In genomic region chr3:107739966-107740365, GRCm38 (mm10) we compare ENCODE assay signal across 8 mouse cellular contexts. TPM values are rescaled to one million over a fixed set of nuclear protein-coding genes. Genes with fewer than 3 reads are reported as not detected.
A peak's percentile ranks its signal among the peaks of the same experiment; 100 is the strongest.
DNase-seq lines count a peak whose midpoint lies in the region; ATAC-seq and TF ChIP-seq lines count a peak whose summit lies in the region.

No protein-coding gene starts in this region.

- H3K4me1 ChIP-seq in heart, embryonic 12.5 days (replicated peaks): peaks cover 53% of the 10 kb centered on the region
- H3K4me1 ChIP-seq in hindbrain, postnatal 0 days (ENCODE audit: insufficient read depth, low read length): peaks cover 18% of the 10 kb centered on the region

- H3K27me3 ChIP-seq in heart, embryonic 12.5 days (replicated peaks): no peaks in the 10 kb centered on the region
- no peaks in the 10 kb centered on the region for H3K27me3 ChIP-seq in hindbrain, postnatal 0 days (ENCODE audit: insufficient read depth, low read length)

- no peaks in the 10 kb centered on the region for H3K9me3 ChIP-seq in heart, embryonic 12.5 days (replicated peaks)
- H3K9me3 ChIP-seq in hindbrain, postnatal 0 days (ENCODE audit: low read length): no peaks in the 10 kb centered on the region

- no peak overlapping the region for H3K4me2 ChIP-seq in heart, embryonic 12.5 days
- H3K4me2 ChIP-seq in hindbrain, postnatal 0 days (ENCODE audit: low read depth, low read length): no peak overlapping the region

- H3K27ac ChIP-seq in heart, embryonic 12.5 days (ENCODE audit: poor library complexity, severe bottlenecking): peak overlapping the region; percentile 78
- peak overlapping the region; percentile 67; the same call in 1 of the 2 replicates for H3K27ac ChIP-seq in hindbrain, postnatal 0 days

- H3K9ac ChIP-seq in heart, embryonic 12.5 days: no peak overlapping the region
- H3K9ac ChIP-seq in hindbrain, postnatal 0 days (replicated peaks; ENCODE audit: low read length): no peak overlapping the region

- DNase-seq in heart, postnatal 10 days: no peak
- DNase-seq in retina, embryonic 14.5 days (ENCODE audit: low spot score): peak; percentile 14
- no peak for DNase-seq in retina, postnatal 1 day
- no peak for DNase-seq in hindbrain, postnatal 0 days (ENCODE audit: low spot score)
- DNase-seq in thymus, postnatal 14 days: no peak
- DNase-seq in layer of hippocampus, postnatal 14 days (ENCODE audit: low spot score in 2 of 2): no peak

- no peak overlapping the region for H3K4me3 ChIP-seq in heart, embryonic 12.5 days
- H3K4me3 ChIP-seq in hindbrain, postnatal 0 days (ENCODE audit: low read length): no peak overlapping the region

- peaks cover 14% of the 10 kb centered on the region; the same call in 1 of the 2 replicates for H3K36me3 ChIP-seq in heart, embryonic 12.5 days
- H3K36me3 ChIP-seq in hindbrain, postnatal 0 days (ENCODE audit: insufficient read depth, low read length): no peaks in the 10 kb centered on the region

- no peak for ATAC-seq in heart, embryonic 12.5 days (ENCODE audit: insufficient number of reproducible peaks, low FRiP score)
- no peak for ATAC-seq in hindbrain, postnatal 0 days
- ATAC-seq in megakaryocyte, adult 5-6 weeks (ENCODE audit: poor library complexity, severe bottlenecking): no peak

- intact Hi-C loops in heart, postnatal 10 days (cut with DNase I): no loop called here

- WGBS in heart, embryonic 12.5 days: 72% methylated on average over 2 of the region's 2 CpGs
- WGBS in hindbrain, postnatal 0 days: 78% methylated on average over 2 of the region's 2 CpGs

- TF ChIP-seq CTCF in hindbrain, postnatal 0 days (IDR thresholded peaks at IDR 0.05; ENCODE audit: low read depth): no peak

RNA-seq across cellular contexts. Expression of gene Csf1, which starts 20.3 kb away (rescaled TPM):
- 12.7 and 12.8 TPM in 2 replicates for polyA plus RNA-seq in heart, embryonic 12.5 days (2016; fragmentation: Nextera tagmentation; extraction: Ambion mirVana)
- 10 to 100 TPM; 25.5 to 29.0 TPM for total RNA-seq in heart, postnatal 10 days (2021)
- 13.1 and 15.1 TPM in 2 replicates for total RNA-seq in hindbrain, postnatal 0 days (2014; rRNA removed)
- polyA plus RNA-seq in hindbrain, postnatal 0 days (2015; fragmentation: Nextera tagmentation; extraction: Ambion mirVana): 11.2 and 12.1 TPM in 2 replicates
- total RNA-seq in megakaryocyte, adult 5-6 weeks (2015): 14.7 and 15.4 TPM in 2 replicates
- total RNA-seq in megakaryocyte, adult 5-6 weeks (2017): 6.5 and 6.9 TPM in 2 replicates
- total RNA-seq in layer of hippocampus, postnatal 14 days (2021): 10 to 100 TPM; 11.9 to 13.3 TPM

RNA-seq across cellular contexts. Expression of gene Ahcyl1, which starts 43.6 kb away (rescaled TPM):
- polyA plus RNA-seq in heart, embryonic 12.5 days (2016; fragmentation: Nextera tagmentation; extraction: Ambion mirVana): 69.3 and 74.0 TPM in 2 replicates
- total RNA-seq in heart, postnatal 10 days (2021): 100 to 1,000 TPM in 1 of 2 experiments, 10 to 100 TPM in 1; 88.7 to 104 TPM
- total RNA-seq in hindbrain, postnatal 0 days (2014; rRNA removed): 54.2 and 55.3 TPM in 2 replicates
- polyA plus RNA-seq in hindbrain, postnatal 0 days (2015; fragmentation: Nextera tagmentation; extraction: Ambion mirVana): 122 and 132 TPM in 2 replicates
- 49.1 and 52.5 TPM in 2 replicates for total RNA-seq in megakaryocyte, adult 5-6 weeks (2015)
- 25.1 and 33.2 TPM in 2 replicates for total RNA-seq in megakaryocyte, adult 5-6 weeks (2017)
- total RNA-seq in layer of hippocampus, postnatal 14 days (2021): 100 to 1,000 TPM; 331 to 365 TPM
